Mouse (Mus musculus) heart, embryonic 13.5 days (tissue): Measurements from ENCODE around the gene Hipk4. TPM values are rescaled to one million over a fixed set of nuclear protein-coding genes. Genes with fewer than 3 reads are reported as not detected.
"Not testable (repeated sequence)": the region's sequence is repeated elsewhere in the genome, so short reads cannot be mapped to it uniquely, and the experiment has no call there.

Experiments
- ATAC-seq: fragments of 200-750 bp; cut with Nextera tagmentation; 2 replicates; pipeline ENCODE4 v1.8.0; 2017; ENCODE audit warnings: moderate TSS enrichment; ENCODE audit not compliant: insufficient number of reproducible peaks, low FRiP score, low TSS enrichment; ENCODE audit errors: extremely low read depth
- H3K27ac ChIP-seq: fragments of 300-500 bp; sonication (generic); replicated peaks from 2 replicates; pipeline ENCODE4 v1.5.1; 2015; ENCODE audit warnings: moderate library complexity, mild to moderate bottlenecking, inconsistent platforms
- H3K27me3 ChIP-seq: fragments of 300-500 bp; sonication (generic); replicated peaks from 2 replicates; pipeline ENCODE4 v1.6.1; 2015; ENCODE audit warnings: mild to moderate bottlenecking, inconsistent platforms
- H3K36me3 ChIP-seq: fragments of 300-500 bp; sonication (generic); 2 replicates; pipeline ENCODE4 v1.6.1; 2015; ENCODE audit warnings: mild to moderate bottlenecking, inconsistent platforms
- H3K4me1 ChIP-seq: fragments of 300-500 bp; sonication (generic); 2 replicates; pipeline ENCODE4 v1.6.1; 2015; ENCODE audit warnings: inconsistent platforms
- H3K4me2 ChIP-seq: fragments of 300-500 bp; sonication (generic); 2 replicates; pipeline ENCODE4 v1.6.1; 2015; ENCODE audit warnings: inconsistent platforms, mild to moderate bottlenecking, moderate library complexity
- H3K4me3 ChIP-seq: fragments of 300-500 bp; sonication (generic); 2 replicates; pipeline ENCODE4 v1.5.1; 2015; ENCODE audit warnings: moderate library complexity, mild to moderate bottlenecking, inconsistent platforms
- H3K9ac ChIP-seq: fragments of 300-500 bp; sonication (generic); 2 replicates; pipeline ENCODE4 v1.6.1; 2015; ENCODE audit warnings: inconsistent platforms, mild to moderate bottlenecking, moderate library complexity
- H3K9me3 ChIP-seq: fragments of 300-500 bp; sonication (generic); 2 replicates; pipeline ENCODE4 v1.6.1; 2016; ENCODE audit warnings: inconsistent platforms
- WGBS: fragments of 180-500 bp; shearing (Covaris S2); methylation state at CpG from one replicate; pipeline ENCODE4 v1.1.7; 2015; ENCODE audit warnings: mixed read lengths; 5-methylcytosine and 5-hydroxymethylcytosine counted together
- polyA plus RNA-seq: library from polyadenylated mRNA; unstranded; fragments of >200 nt; fragmentation: Nextera tagmentation; extraction: Ambion mirVana; gene quantifications from 2 replicates; pipeline ENCODE4 v1.2.1, GENCODE M21; 2015

The Hipk4 gene
- polyA plus RNA-seq, 1 experiment from 2014 or later: 0.36 TPM

DNA sequence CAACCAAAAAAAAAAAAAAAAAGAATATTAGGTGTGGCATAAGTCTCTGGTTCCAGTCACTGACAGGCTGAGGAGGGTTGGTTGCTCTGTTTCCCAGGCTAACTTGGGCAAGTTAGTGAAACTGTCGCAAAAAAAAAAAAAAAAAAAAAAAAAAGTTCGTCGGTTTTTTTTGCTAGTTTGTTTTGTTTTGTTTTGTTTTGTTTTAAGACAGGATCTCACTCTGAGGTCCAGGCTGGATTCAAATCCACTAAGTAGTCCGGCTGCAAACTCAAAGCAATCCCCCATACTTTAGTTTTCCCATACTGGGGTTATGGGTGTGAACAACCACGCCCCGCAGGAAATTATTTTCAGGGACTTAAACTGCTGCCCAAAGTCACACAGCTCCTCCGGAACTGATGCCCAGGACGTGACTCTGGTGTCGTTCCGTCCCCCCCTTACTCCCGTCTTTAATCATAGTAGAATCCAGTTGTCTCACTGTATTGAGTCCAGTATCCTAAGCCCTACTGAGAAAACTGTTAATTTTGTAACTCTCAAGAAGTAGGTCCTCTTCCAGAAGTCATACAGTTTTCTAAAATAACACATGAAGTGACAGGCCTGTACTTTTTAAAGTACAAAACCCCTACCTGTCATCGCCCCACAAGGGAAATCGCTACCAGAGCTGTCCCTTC, 36.8 kb upstream of the Hipk4 start:
- Histone ChIP-seq H3K4me1 (peaks cover 48% of the 10 kb centered on the region), H3K27me3 (no peaks in the 10 kb centered on the region), H3K9ac (peak overlapping the region; percentile 95), H3K36me3 (peaks cover 17% of the 10 kb centered on the region), H3K27ac (peak overlapping the region; percentile 99), H3K4me3 (peak overlapping the region; percentile 85), H3K9me3 (no peaks in the 10 kb centered on the region), H3K4me2 (peak overlapping the region; percentile 71)
- ATAC-seq: no peak
- 4% methylated on average over 13 of the region's 13 CpGs for WGBS

DNA sequence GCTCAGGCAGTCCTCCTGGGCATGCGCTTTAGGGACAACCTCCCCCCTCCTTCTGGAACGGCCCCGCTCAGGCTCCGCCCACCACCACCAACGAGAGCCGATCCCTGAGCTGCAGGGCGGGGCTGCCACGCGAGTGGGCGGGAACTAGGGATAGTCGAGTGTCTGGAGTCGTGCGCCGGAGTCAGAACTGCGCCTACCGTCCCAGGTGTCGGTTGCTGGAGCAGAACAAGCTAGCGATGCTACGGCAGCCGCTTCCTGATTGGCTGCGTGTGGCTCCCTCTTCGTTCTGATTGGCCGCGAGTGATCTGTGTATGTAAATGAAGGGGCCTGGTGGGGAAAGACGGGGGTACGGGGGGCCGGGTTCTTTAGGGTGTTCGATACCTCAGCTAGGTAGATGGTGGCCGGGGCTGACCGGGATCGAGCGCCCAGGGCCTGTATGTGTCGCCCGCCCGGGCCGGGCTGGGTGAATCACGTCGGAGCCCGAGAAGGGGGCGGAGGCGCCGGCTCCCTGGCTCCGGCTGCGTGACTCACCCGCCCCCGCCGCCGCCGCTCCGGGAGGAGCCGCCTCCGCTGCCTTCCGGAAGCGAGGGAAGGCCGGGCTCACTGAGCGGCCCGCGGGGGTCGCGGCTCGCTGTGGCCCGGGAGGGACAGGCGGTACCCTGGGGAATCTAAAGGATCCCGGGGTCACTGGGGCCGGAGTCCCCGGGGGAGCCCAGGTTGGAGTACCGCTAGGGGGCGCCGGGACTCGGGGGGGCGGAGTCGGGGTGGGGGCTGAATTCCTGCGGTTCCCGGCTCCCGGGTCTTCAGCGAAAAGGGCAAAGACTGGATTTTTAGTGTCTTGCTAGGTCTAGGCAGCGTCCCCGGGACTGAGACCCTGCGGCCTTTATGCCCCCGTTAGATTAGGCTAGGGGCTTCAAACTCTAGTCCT, 36.0 kb upstream of the Hipk4 start, which contains the start of gene Sertad1:
Gene Sertad1, plus strand, starts transcription at position 141 of the 928 bp plus-strand sequence.
- H3K27me3 ChIP-seq: no peaks in the 10 kb centered on the region
- under 1% methylated on average over 77 of the region's 80 CpGs for WGBS
- H3K27ac ChIP-seq: peak within 1 kb of the TSS; percentile 99
- H3K4me1 ChIP-seq: peaks cover 49% of the 10 kb centered on the region
- H3K4me2 ChIP-seq: peak within 1 kb of the TSS; percentile 71
- H3K9ac ChIP-seq: peak within 1 kb of the TSS; percentile 95
- ATAC-seq: peak; percentile 82
- H3K4me3 ChIP-seq: peak within 1 kb of the TSS; percentile 85
- no peaks in the 10 kb centered on the region for H3K9me3 ChIP-seq
- peaks cover 17% of the 10 kb centered on the region for H3K36me3 ChIP-seq

DNA sequence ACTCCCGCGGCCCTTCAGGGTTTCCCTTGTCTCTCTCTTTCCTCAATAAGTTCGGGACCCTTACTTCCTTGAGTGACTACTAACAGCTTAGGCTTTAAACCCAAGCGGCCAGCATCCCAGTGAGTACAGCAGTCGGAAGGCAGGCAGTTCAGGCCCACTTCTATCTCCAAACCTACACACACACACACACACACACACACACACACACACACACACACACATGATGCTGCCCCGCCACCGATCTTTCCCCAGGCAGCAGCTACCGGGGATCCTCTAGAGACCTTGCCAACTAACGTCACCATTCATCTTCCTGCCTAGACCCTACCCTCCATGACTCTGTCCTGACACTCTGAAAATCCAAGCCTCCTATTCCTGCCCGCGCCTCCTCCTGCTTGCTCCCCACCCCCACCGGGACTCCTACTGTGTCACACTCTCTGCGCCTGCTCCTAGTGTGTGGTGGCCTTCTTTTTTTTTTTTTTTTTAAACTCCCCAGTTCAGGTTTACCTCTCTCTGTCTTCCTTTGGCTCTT, 35.3 kb upstream of the Hipk4 start:
- WGBS: 3% methylated on average over 13 of the region's 13 CpGs
- H3K27me3 ChIP-seq: no peaks in the 10 kb centered on the region

GRCm38 (mm10) chr7:27489270-27489869, 33.7 kb upstream of the Hipk4 start:
- 89% methylated on average over 25 of the region's 25 CpGs for WGBS
- H3K4me3 ChIP-seq: peak overlapping the region; percentile 47
- no peak for ATAC-seq
- no peaks in the 10 kb centered on the region for H3K9me3 ChIP-seq
- peak overlapping the region; percentile 98 for H3K27ac ChIP-seq
- peak overlapping the region; percentile 71 for H3K4me2 ChIP-seq
- peaks cover 17% of the 10 kb centered on the region for H3K36me3 ChIP-seq
- peaks cover 57% of the 10 kb centered on the region for H3K4me1 ChIP-seq
- H3K27me3 ChIP-seq: no peaks in the 10 kb centered on the region
- peak overlapping the region; percentile 80; the same call in 1 of the 2 replicates for H3K9ac ChIP-seq

More for the DNA sequence above, 35.3 kb upstream of the Hipk4 start:
- Histone ChIP-seq H3K4me2 (peak overlapping the region; percentile 71), H3K4me3 (peak overlapping the region; percentile 85), H3K36me3 (peaks cover 17% of the 10 kb centered on the region), H3K4me1 (peaks cover 52% of the 10 kb centered on the region), H3K9ac (peak overlapping the region; percentile 95), H3K27ac (peak overlapping the region; percentile 99), H3K9me3 (no peaks in the 10 kb centered on the region)
- no peak for ATAC-seq

GRCm38 (mm10) chr7:27490227-27490542, 32.9 kb upstream of the Hipk4 start:
- H3K4me1 ChIP-seq: peaks cover 57% of the 10 kb centered on the region
- peak overlapping the region; percentile 98 for H3K27ac ChIP-seq

DNA sequence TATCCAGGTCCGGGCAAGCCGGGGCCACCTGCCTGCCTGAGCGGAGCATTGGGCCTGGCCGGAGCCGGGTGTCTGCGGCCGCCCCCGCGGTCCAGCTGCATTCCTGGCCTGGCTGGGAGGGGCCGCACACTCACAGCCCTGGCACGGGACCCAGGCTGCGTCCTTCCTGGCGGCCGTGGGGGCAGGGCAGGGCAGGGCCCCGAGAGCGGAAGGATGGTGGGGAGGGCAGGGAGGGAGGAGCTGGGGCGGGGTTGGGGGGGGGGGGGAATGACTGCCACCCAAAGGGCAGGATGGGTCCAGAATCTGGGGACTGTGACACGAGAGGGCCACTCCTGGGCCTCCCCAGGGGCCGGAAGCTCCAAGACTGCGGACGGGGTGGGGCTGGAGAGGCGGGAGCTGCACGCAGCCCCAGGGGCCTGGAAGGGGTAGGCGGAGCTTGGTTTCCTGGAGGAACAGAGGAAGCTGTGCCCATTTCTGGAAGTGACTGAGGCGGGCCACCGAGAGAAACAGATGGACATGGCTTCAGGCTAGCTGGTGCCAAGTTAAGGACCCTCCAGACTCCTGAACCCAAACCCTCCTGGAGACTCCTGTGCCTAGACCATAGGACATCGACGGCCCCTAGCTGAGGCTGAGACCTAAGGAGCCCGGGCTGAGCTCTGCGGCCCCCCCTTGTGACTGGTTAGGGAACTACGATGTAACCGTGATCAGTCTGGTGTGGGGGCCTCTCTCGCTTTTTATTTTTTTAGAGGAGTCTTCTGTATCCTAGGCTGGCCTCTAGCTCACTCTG, 32.3 kb upstream of the Hipk4 start:
- Histone ChIP-seq H3K27me3 (no peaks in the 10 kb centered on the region), H3K4me1 (peaks cover 53% of the 10 kb centered on the region), H3K4me3 (peak overlapping the region; percentile 47), H3K27ac (peak overlapping the region; percentile 98), H3K9ac (peak overlapping the region; percentile 80), H3K9me3 (no peaks in the 10 kb centered on the region), H3K36me3 (peaks cover 17% of the 10 kb centered on the region), H3K4me2 (peak overlapping the region; percentile 71)
- under 1% methylated on average over 31 of the region's 33 CpGs for WGBS
- peak; percentile 78 for ATAC-seq

More at GRCm38 (mm10) chr7:27490227-27490542, 32.9 kb upstream of the Hipk4 start:
- Histone ChIP-seq H3K4me3 (peak overlapping the region; percentile 47), H3K4me2 (peak overlapping the region; percentile 71), H3K36me3 (peaks cover 17% of the 10 kb centered on the region), H3K9ac (peak overlapping the region; percentile 80), H3K9me3 (no peaks in the 10 kb centered on the region), H3K27me3 (no peaks in the 10 kb centered on the region)
- WGBS: 22% methylated on average over 4 of the region's 4 CpGs
- no peak for ATAC-seq

GRCm38 (mm10) chr7:27491856-27492255, 31.2 kb upstream of the Hipk4 start:
- Histone ChIP-seq H3K4me1 (peaks cover 53% of the 10 kb centered on the region), H3K9ac (peak overlapping the region; percentile 80), H3K4me2 (peak overlapping the region; percentile 71), H3K27ac (peak overlapping the region; percentile 98), H3K4me3 (no peak overlapping the region), H3K9me3 (no peaks in the 10 kb centered on the region), H3K36me3 (peaks cover 17% of the 10 kb centered on the region), H3K27me3 (no peaks in the 10 kb centered on the region)
- 41% methylated on average over 7 of the region's 7 CpGs for WGBS
- ATAC-seq: no peak

GRCm38 (mm10) chr7:27493022-27493421, 30.0 kb upstream of the Hipk4 start:
- H3K27me3 ChIP-seq: no peaks in the 10 kb centered on the region
- no peaks in the 10 kb centered on the region for H3K9me3 ChIP-seq
- H3K36me3 ChIP-seq: peaks cover 17% of the 10 kb centered on the region
- H3K9ac ChIP-seq: no peak overlapping the region
- no peak overlapping the region for H3K4me3 ChIP-seq
- ATAC-seq: no peak
- H3K4me1 ChIP-seq: peaks cover 58% of the 10 kb centered on the region
- H3K27ac ChIP-seq: no peak overlapping the region
- WGBS: 64% methylated on average over 3 of the region's 3 CpGs
- H3K4me2 ChIP-seq: no peak overlapping the region

GRCm38 (mm10) chr7:27493450-27493849, 29.6 kb upstream of the Hipk4 start:
- WGBS: 69% methylated on average over 5 of the region's 5 CpGs
- H3K27ac ChIP-seq: no peak overlapping the region

GRCm38 (mm10) chr7:27494659-27495367, 28.3 kb upstream of the Hipk4 start:
- H3K9me3 ChIP-seq, H3K4me2 ChIP-seq, H3K27me3 ChIP-seq, ATAC-seq, H3K4me3 ChIP-seq, H3K9ac ChIP-seq, H3K27ac ChIP-seq, H3K36me3 ChIP-seq: not testable (repeated sequence)
- 79% methylated on average over 9 of the region's 9 CpGs for WGBS
- H3K4me1 ChIP-seq: peaks cover 40% of the 10 kb centered on the region

More at GRCm38 (mm10) chr7:27493450-27493849, 29.6 kb upstream of the Hipk4 start:
- Histone ChIP-seq H3K27me3 (no peaks in the 10 kb centered on the region), H3K9me3 (no peaks in the 10 kb centered on the region), H3K4me3 (no peak overlapping the region), H3K36me3 (peaks cover 17% of the 10 kb centered on the region), H3K4me2 (no peak overlapping the region), H3K9ac (no peak overlapping the region), H3K4me1 (peaks cover 54% of the 10 kb centered on the region)
- no peak for ATAC-seq
